Mouse (Mus musculus) limb, embryonic 12.5 days (tissue): ENCODE measurements at regions not wholly inside any gene's neighbourhood (a gene's known extent, or its start where the extent isn't known, plus 50 kb on each side); places are given as distances from the start of the nearest gene placed in this dataset.

Experiments
- ATAC-seq: fragments of 200-750 bp; cut with Nextera tagmentation; 2 replicates; pipeline ENCODE4 v1.8.0; 2017; ENCODE audit warnings: low read depth, moderate TSS enrichment; ENCODE audit not compliant: insufficient number of reproducible peaks, insufficient read depth, low FRiP score, low TSS enrichment
- H3K27ac ChIP-seq: fragments of 300-500 bp; sonication (generic); 2 replicates; pipeline ENCODE4 v1.5.1; 2016; ENCODE audit warnings: mild to moderate bottlenecking, moderate library complexity
- H3K27me3 ChIP-seq: fragments of 300-500 bp; sonication (generic); 2 replicates; pipeline ENCODE4 v1.6.1; 2016; ENCODE audit warnings: mild to moderate bottlenecking, moderate library complexity
- H3K36me3 ChIP-seq: fragments of 300-500 bp; sonication (generic); 2 replicates; pipeline ENCODE4 v1.6.1; 2016; ENCODE audit warnings: mild to moderate bottlenecking, moderate library complexity
- H3K4me1 ChIP-seq: fragments of 300-500 bp; sonication (generic); replicated peaks from 2 replicates; pipeline ENCODE4 v1.6.1; 2016
- H3K4me2 ChIP-seq: fragments of 300-500 bp; sonication (generic); 2 replicates; pipeline ENCODE4 v1.6.1; 2016; ENCODE audit warnings: mild to moderate bottlenecking, moderate library complexity
- H3K4me3 ChIP-seq: fragments of 300-500 bp; sonication (generic); replicated peaks from 2 replicates; pipeline ENCODE4 v1.5.1; 2016; ENCODE audit warnings: mild to moderate bottlenecking
- H3K9ac ChIP-seq: fragments of 300-500 bp; sonication (generic); replicated peaks from 2 replicates; pipeline ENCODE4 v1.6.1; 2016; ENCODE audit warnings: mild to moderate bottlenecking, moderate library complexity
- H3K9me3 ChIP-seq: fragments of 300-500 bp; sonication (generic); 2 replicates; pipeline ENCODE4 v1.6.1; 2016; ENCODE audit warnings: mild to moderate bottlenecking, moderate library complexity
- WGBS: fragments of 180-500 bp; shearing (Covaris S2); methylation state at CpG from one replicate; pipeline ENCODE4 v1.1.7; 2016; 5-methylcytosine and 5-hydroxymethylcytosine counted together

GRCm38 (mm10) chr13:43891928-43892327 is 107.4 kb downstream of the Cd83 start:
- Histone ChIP-seq H3K27me3 (no peaks in the 10 kb centered on the region), H3K9me3 (peaks cover 8% of the 10 kb centered on the region; the same call in 1 of the 2 replicates), H3K27ac (peak overlapping the region; percentile 78), H3K4me2 (no peak overlapping the region), H3K9ac (no peak overlapping the region), H3K4me3 (no peak overlapping the region), H3K4me1 (peaks cover 11% of the 10 kb centered on the region), H3K36me3 (no peaks in the 10 kb centered on the region)
- ATAC-seq: peak; percentile 76
- 21% methylated on average over 3 of the region's 3 CpGs for WGBS

GRCm38 (mm10) chr13:43895990-43896389 is 111.4 kb downstream of the Cd83 start:
- no peak for ATAC-seq
- WGBS: 77% methylated on average over 11 of the region's 11 CpGs
- Histone ChIP-seq H3K27ac (no peak overlapping the region), H3K9me3 (no peaks in the 10 kb centered on the region), H3K4me1 (peaks cover 11% of the 10 kb centered on the region), H3K27me3 (no peaks in the 10 kb centered on the region), H3K9ac (no peak overlapping the region), H3K4me2 (no peak overlapping the region), H3K4me3 (no peak overlapping the region), H3K36me3 (no peaks in the 10 kb centered on the region)

GRCm38 (mm10) chr13:43897046-43897445 is 112.5 kb downstream of the Cd83 start:
- 77% methylated on average over 8 of the region's 8 CpGs for WGBS
- Histone ChIP-seq H3K4me2 (no peak overlapping the region), H3K27me3 (no peaks in the 10 kb centered on the region), H3K4me3 (no peak overlapping the region), H3K9ac (no peak overlapping the region), H3K4me1 (peaks cover 7% of the 10 kb centered on the region), H3K27ac (no peak overlapping the region), H3K36me3 (no peaks in the 10 kb centered on the region), H3K9me3 (no peaks in the 10 kb centered on the region)
- ATAC-seq: no peak

GRCm38 (mm10) chr13:43898555-43899258 is 114.1 kb downstream of the Cd83 start:
- 72% methylated on average over 12 of the region's 12 CpGs for WGBS
- no peak overlapping the region for H3K4me2 ChIP-seq
- no peaks in the 10 kb centered on the region for H3K27me3 ChIP-seq
- ATAC-seq: no peak
- H3K9ac ChIP-seq: no peak overlapping the region
- H3K36me3 ChIP-seq: no peaks in the 10 kb centered on the region
- no peak overlapping the region for H3K27ac ChIP-seq
- H3K4me1 ChIP-seq: no peaks in the 10 kb centered on the region
- H3K4me3 ChIP-seq: no peak overlapping the region
- H3K9me3 ChIP-seq: no peaks in the 10 kb centered on the region

GRCm38 (mm10) chr13:43900115-43900514 is 115.5 kb downstream of the Cd83 start:
- Histone ChIP-seq H3K27ac (no peak overlapping the region), H3K4me2 (no peak overlapping the region), H3K9ac (no peak overlapping the region), H3K4me3 (no peak overlapping the region), H3K36me3 (no peaks in the 10 kb centered on the region), H3K9me3 (no peaks in the 10 kb centered on the region), H3K4me1 (no peaks in the 10 kb centered on the region), H3K27me3 (no peaks in the 10 kb centered on the region)
- 90% methylated on average over 2 of the region's 2 CpGs for WGBS
- no peak for ATAC-seq

GRCm38 (mm10) chr13:43900758-43901157 is 116.2 kb downstream of the Cd83 start:
- no peaks in the 10 kb centered on the region for H3K36me3 ChIP-seq
- peaks cover 1% of the 10 kb centered on the region; the same call in 1 of the 2 replicates for H3K4me1 ChIP-seq
- H3K9me3 ChIP-seq: no peaks in the 10 kb centered on the region
- no peak for ATAC-seq
- H3K27ac ChIP-seq: no peak overlapping the region
- no peak overlapping the region for H3K4me2 ChIP-seq
- no peak overlapping the region for H3K9ac ChIP-seq
- H3K27me3 ChIP-seq: no peaks in the 10 kb centered on the region
- WGBS: 79% methylated on average over 7 of the region's 7 CpGs
- no peak overlapping the region for H3K4me3 ChIP-seq

- no peak overlapping the region for H3K4me2 ChIP-seq
- no peaks in the 10 kb centered on the region for H3K9me3 ChIP-seq
- no peak overlapping the region for H3K27ac ChIP-seq
- ATAC-seq: no peak
- H3K36me3 ChIP-seq: no peaks in the 10 kb centered on the region
- H3K9ac ChIP-seq: no peak overlapping the region
- no peaks in the 10 kb centered on the region for H3K27me3 ChIP-seq
- H3K4me3 ChIP-seq: no peak overlapping the region
- H3K4me1 ChIP-seq: peaks cover 27% of the 10 kb centered on the region
These were observed 118.8 kb downstream of the Cd83 start for GRCm38 (mm10) chr13:43903391-43903790.

- no peak overlapping the region for H3K4me2 ChIP-seq
- WGBS: 42% methylated on average over 1 of the region's 1 CpGs
- H3K4me3 ChIP-seq: no peak overlapping the region
- H3K9me3 ChIP-seq: no peaks in the 10 kb centered on the region
- ATAC-seq: no peak
- H3K27ac ChIP-seq: no peak overlapping the region
- no peaks in the 10 kb centered on the region for H3K27me3 ChIP-seq
- H3K36me3 ChIP-seq: no peaks in the 10 kb centered on the region
- no peak overlapping the region for H3K9ac ChIP-seq
- peaks cover 36% of the 10 kb centered on the region for H3K4me1 ChIP-seq
These were observed 119.7 kb downstream of the Cd83 start for GRCm38 (mm10) chr13:43904291-43904690.

- Histone ChIP-seq H3K9me3 (no peaks in the 10 kb centered on the region), H3K4me2 (no peak overlapping the region), H3K4me1 (peaks cover 42% of the 10 kb centered on the region), H3K36me3 (no peaks in the 10 kb centered on the region), H3K27me3 (no peaks in the 10 kb centered on the region), H3K4me3 (no peak overlapping the region), H3K27ac (no peak overlapping the region), H3K9ac (no peak overlapping the region)
- 62% methylated on average over 7 of the region's 7 CpGs for WGBS
- ATAC-seq: no peak
These were observed 121.7 kb downstream of the Cd83 start for GRCm38 (mm10) chr13:43906241-43906640.

- H3K4me1 ChIP-seq: peaks cover 42% of the 10 kb centered on the region
- WGBS: 70% methylated on average over 8 of the region's 8 CpGs
- no peaks in the 10 kb centered on the region for H3K27me3 ChIP-seq
- no peak for ATAC-seq
- no peak overlapping the region for H3K4me3 ChIP-seq
- no peak overlapping the region for H3K27ac ChIP-seq
- H3K9me3 ChIP-seq: no peaks in the 10 kb centered on the region
- no peak overlapping the region for H3K4me2 ChIP-seq
- H3K9ac ChIP-seq: no peak overlapping the region
- H3K36me3 ChIP-seq: no peaks in the 10 kb centered on the region
These were observed 122.8 kb downstream of the Cd83 start for GRCm38 (mm10) chr13:43907425-43907824.

- Histone ChIP-seq H3K27ac (no peak overlapping the region), H3K36me3 (no peaks in the 10 kb centered on the region), H3K4me2 (no peak overlapping the region), H3K4me3 (no peak overlapping the region), H3K4me1 (peaks cover 44% of the 10 kb centered on the region), H3K9ac (no peak overlapping the region), H3K9me3 (no peaks in the 10 kb centered on the region), H3K27me3 (no peaks in the 10 kb centered on the region)
- WGBS: 62% methylated on average over 16 of the region's 16 CpGs
- ATAC-seq: no peak
These were observed 123.6 kb downstream of the Cd83 start for GRCm38 (mm10) chr13:43908041-43908644.

- H3K27ac ChIP-seq: no peak overlapping the region
- H3K4me2 ChIP-seq: no peak overlapping the region
- H3K4me3 ChIP-seq: no peak overlapping the region
- H3K4me1 ChIP-seq: peaks cover 52% of the 10 kb centered on the region
- H3K36me3 ChIP-seq: no peaks in the 10 kb centered on the region
- H3K27me3 ChIP-seq: no peaks in the 10 kb centered on the region
- no peak overlapping the region for H3K9ac ChIP-seq
- peaks cover 4% of the 10 kb centered on the region; the same call in 1 of the 2 replicates for H3K9me3 ChIP-seq
- 43% methylated on average over 7 of the region's 7 CpGs for WGBS
- no peak for ATAC-seq
These were observed 125.4 kb downstream of the Cd83 start for GRCm38 (mm10) chr13:43909933-43910332.
